Mouse (Mus musculus): ENCODE results near the gene Ddo. TPM values are rescaled to one million over a fixed set of nuclear protein-coding genes. Genes with fewer than 3 reads are reported as not detected.
A peak's percentile ranks its signal among the peaks of the same experiment; 100 is the strongest.

Ddo gene
- total RNA-seq (2022): 10 to 100 TPM; 19.4 to 21.8 (median 20.7) TPM

- peak; percentile 43 to 71 for DNase-seq (ENCODE audit: low spot score in 2 of 2)
Observed at GRCm38 (mm10) chr10:40629656-40630311, at the start of gene Ddo. Gene Ddo, plus strand, starts transcription at chr10:40630011.

DNA sequence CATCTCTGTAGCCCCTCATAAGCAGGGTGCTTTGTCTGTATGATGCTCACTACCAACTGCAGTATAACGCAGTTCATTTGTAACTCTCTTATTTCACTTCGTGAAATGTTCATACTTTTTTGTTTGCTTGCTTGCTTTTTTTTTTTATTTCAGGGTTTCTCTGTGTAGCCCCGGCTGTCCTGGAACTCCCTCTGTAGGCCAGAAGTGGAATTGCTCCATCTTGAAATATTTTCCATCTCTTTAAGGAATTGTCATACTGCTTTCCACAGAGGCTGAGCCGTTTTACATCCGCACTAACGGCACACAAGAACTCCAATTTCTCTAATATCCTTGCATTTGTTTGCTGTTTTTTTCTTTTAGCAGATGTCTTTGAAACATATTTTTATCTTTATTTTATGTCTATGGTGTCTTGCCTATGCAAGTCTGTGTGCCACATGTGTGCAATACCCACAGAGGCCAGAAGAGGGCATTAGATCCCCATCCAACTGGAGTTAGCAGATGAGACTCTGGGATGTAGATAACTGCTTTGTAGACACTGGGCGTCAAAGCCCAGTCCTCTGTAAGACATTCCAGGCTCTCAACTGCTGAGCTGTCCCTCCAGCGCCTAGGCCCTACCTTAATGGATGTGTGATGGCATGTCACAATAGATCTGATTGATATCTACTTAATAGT is 46.1 kb upstream of the Ddo start:
- DNase-seq (ENCODE audit: low spot score in 2 of 2): no peak

- peak; percentile 62 to 70 for DNase-seq (ENCODE audit: low spot score in 2 of 2)
Observed at GRCm38 (mm10) chr10:40592186-40592585, 37.6 kb upstream of the Ddo start.

GRCm38 (mm10) chr10:40597177-40597576 is 32.6 kb upstream of the Ddo start:
- peak in 1 of 2 experiments; percentile 36 for DNase-seq (ENCODE audit: low spot score in 2 of 2)

DNA sequence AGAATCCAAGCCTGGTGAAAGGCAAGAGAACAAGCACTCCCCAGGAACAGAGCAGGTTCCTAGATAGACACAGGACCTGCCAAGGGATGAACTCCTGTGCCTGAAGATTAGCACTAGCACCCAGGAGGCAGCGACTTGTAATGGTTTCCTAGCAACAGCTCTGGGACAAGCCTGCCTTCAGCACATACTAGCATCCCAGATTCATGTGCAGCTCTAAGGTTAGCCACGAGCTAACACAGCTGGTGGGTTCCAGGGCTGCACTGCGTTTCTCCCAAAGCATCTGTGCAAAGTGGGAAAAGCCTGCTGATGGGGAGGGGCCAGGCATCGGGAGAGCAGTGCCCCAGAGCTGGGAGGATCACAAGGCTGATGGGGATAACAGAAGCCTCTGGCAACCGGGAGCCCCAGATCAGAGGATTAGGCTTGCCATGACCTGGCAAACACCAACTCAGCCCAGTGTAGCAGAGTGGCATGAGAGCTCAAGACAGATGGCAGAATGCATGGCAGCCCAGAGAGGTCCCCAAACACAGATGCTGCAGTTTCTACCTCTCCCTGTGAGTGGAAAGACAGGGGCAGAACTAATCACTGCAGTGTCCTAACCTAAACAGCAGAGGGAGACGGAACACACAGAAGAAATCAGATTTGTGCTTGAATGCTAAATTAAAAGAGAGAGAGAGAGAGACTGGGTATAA is 25.0 kb upstream of the Ddo start:
- DNase-seq (ENCODE audit: low spot score in 2 of 2): no peak

DNA sequence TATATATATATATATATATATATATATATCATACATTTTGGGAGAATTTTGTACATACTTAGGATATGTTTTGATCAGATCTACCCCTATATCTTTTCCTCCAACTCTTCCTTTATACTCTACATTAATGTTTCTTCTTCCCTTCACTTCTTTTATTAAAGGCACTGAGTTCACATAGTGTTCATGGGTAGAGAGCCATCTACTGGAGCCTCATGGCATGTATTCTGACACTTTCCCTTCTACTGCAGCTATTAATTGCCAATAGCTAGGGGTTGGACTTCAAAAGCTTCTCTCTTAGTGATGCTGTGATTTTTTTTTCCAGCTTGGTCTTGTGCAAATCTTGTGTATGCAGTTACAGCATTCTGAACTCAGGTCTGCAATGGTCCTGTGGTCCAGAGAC is 11.8 kb upstream of the Ddo start:
- DNase-seq (ENCODE audit: low spot score in 2 of 2): no peak

GRCm38 (mm10) chr10:40619760-40620159 is 10.1 kb upstream of the Ddo start:
- DNase-seq (ENCODE audit: low spot score in 2 of 2): no peak

DNA sequence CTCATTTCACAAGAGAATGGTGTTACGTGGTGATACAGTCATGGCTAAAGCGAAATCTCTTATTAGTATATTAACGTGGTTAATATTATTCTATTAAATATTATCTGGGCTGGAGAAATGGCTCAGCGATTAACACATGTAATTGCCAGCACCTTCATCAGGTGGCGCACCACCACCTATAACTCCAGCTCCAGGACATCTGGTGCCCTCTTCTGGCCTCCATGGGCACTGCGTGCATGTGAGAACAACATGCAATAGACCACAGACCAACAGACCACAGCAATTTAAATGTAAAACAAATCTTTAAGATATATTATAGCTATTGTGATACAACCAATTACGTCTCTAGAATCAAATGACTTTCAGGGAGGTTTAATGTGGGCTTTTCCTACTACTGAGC is 671 bp upstream of the Ddo start:
- DNase-seq (ENCODE audit: low spot score in 2 of 2): peak in 1 of 2 experiments; percentile 44

DNA sequence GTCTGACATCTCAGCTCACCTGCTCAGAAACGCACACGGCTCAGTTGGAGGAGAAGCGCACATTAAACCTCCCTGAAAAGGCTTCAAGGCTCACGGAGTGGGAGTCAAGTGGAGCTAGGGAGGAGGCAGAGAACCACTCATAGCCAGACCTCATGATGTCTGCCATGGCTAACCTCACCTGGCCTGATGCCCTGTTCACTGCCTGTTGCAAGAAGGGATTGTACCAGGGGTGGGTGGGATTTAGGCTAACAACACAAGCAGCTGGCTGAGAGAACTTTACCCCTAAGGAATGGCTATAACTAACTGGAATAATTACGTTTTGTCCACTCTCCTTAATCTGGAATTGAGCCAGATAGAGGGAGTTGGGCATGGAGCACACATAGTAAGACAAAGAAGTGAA is 646 bp downstream of the Ddo start:
- no peak for DNase-seq (ENCODE audit: low spot score in 2 of 2)

DNA sequence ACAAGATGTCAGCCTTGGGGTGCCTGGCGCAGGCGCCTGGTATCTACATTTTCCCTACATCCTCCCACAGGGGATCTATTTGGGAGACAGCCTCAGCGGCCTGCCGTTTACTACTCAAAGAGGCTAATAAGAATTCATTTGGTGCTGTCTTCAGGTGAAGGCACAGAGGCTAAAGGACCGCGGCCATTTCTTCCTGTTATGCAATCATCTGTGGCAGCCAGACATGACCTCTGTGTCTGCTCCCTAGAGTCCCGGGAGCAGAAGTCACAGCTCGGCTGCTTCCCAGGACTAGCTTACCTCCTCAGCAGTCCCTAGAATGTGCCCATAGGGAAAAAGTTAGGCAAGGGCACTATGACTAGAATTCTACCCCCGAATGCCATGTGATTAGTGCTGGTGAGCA is 1.1 kb downstream of the Ddo start:
- no peak for DNase-seq (ENCODE audit: low spot score in 2 of 2)

DNA sequence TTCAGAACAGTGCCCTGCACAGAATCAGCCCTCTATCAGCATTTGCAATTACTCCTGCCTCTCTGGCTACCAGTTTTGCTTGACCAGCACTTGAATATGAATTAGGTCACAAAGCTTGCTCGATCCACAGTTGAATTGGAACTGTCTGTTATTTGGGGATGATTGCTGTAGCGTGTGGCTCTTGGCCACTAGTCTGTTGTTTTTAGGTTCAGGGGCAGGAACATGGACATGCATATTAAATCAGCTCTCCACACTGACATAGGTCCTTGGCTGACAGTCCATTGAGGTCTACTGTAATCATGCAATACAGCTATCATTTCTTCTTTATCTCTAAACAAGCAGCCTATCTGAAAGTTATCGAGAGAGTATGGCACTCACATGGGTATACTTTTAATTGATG is 2.3 kb downstream of the Ddo start:
- no peak for DNase-seq (ENCODE audit: low spot score in 2 of 2)

- no peak for DNase-seq (ENCODE audit: low spot score in 2 of 2)
Observed at GRCm38 (mm10) chr10:40637331-40637730, 7.5 kb downstream of the Ddo start.

GRCm38 (mm10) chr10:40638276-40638675 is 8.5 kb downstream of the Ddo start:
- DNase-seq (ENCODE audit: low spot score in 2 of 2): peak; percentile 85 to 88

DNA sequence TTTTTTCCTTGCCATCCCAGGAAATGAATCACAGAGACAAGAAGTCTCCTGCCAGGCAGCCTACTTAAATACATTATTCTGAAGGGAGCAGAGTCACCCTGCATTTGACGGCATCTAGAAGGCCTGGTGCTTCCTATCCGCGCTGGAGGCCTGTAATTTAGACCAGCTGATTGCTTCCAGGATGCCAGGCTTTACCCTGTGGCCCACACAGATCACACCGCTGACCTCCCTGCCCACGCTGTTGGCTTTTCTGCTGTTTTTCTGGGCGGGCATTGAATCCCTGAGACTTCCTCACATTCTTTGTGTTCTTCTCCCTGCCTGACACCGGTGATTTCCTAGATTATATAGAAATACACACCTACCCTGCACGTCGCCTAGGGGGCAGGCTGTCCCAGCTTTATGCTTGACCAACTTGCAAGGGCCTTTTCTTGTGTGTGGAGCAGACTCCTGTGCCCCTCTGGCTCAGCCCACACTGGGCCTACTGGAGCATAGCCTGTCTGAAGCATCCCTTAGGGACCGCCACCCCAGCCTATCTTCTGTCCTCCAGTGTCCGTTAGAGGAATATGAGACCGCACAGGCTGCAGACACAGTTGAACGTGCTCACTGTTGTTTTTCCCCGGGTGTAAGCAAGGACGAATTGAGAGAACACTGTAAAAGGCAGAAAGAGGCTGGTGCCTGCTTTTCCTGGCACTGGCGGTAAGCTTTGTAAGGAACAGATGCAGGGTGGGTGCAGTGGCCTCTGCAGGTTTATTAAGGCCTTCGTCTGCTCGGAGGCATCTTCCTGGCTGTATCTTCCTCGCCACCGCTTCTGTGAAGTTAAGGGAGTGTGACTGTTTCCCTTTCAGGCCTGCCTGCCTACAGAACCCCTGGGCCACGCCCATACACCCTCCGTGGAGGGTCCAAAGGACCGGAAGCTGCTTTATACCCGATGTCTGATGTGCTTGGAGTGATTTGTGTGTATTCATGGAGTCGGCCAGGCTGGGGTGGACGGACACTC is 9.3 kb downstream of the Ddo start:
- DNase-seq (ENCODE audit: low spot score in 2 of 2): peak; percentile 52 to 54

DNA sequence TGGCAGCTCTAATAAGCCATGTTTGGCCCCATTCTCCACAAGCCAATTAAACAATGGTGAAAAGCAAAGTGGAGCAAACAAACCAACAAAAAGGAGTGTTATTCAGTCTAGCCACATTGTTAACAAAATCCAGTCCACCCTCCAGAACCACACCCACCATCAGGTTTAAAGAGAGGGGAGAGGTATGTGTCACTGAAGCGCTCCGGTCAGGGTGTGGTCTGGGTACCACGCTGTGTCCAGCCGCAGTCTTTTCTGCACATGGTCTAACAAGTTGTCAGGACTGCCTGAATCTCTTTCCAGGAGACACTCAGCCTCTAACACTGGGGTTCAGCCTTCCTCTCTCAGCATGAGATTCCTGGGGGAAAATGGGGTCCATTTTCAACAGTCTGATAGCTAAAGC is 10.6 kb downstream of the Ddo start:
- DNase-seq (ENCODE audit: low spot score in 2 of 2): no peak

- no peak for DNase-seq (ENCODE audit: low spot score in 2 of 2)
Observed at GRCm38 (mm10) chr10:40641901-40642300, 12.1 kb downstream of the Ddo start.

DNA sequence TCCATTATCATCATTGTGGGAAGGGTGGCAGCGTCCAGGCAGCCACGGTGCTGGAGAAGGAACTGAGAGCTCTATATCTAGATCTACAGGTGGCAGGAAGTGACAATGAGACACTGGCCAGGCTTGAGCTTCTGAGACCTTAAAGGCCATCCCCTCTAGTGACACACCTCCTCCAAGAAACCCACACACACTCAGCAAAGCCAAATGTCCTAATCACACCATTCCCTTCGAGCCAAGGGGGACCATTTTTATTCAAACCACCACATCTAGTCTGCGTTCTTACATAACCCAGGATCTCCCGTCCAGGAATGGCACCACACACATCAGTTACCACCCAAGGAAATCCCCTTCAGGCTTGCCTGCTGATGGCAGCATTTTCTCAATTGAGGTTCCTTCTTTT is 13.3 kb downstream of the Ddo start:
- DNase-seq (ENCODE audit: low spot score in 2 of 2): no peak

GRCm38 (mm10) chr10:40644456-40644855 is 14.6 kb downstream of the Ddo start:
- no peak for DNase-seq (ENCODE audit: low spot score in 2 of 2)

GRCm38 (mm10) chr10:40645346-40645745 is 15.5 kb downstream of the Ddo start:
- no peak for DNase-seq (ENCODE audit: low spot score in 2 of 2)

- no peak for DNase-seq (ENCODE audit: low spot score in 2 of 2)
Observed at GRCm38 (mm10) chr10:40648776-40649175, 19.0 kb downstream of the Ddo start.

GRCm38 (mm10) chr10:40649634-40650033 is 19.8 kb downstream of the Ddo start:
- no peak for DNase-seq (ENCODE audit: low spot score in 2 of 2)
